Mouse (Mus musculus): ENCODE data around the gene Cit.

GRCm38 (mm10) chr5:115849263-115849829, 4.3 kb downstream of the Cit start:
- TF ChIP-seq HCFC1 (IDR thresholded peaks at IDR 0.05; ENCODE audit: borderline replicate concordance, insufficient read depth, low read length) (no peak), ZC3H11A (IDR thresholded peaks at IDR 0.05; ENCODE audit: borderline replicate concordance, low read depth, low read length) (no peak), CHD2 (IDR thresholded peaks at IDR 0.05; ENCODE audit: low read depth, low read length) (no peak), ZNF384 (IDR thresholded peaks at IDR 0.05; ENCODE audit: low read depth, low read length) (no peak)

Data from ES-E14 (cell line).